Mouse (Mus musculus) left cerebral cortex, adult 11 months (tissue): Measurements from ENCODE around the gene Krcc1.
"Not testable (repeated sequence)": the region's sequence is repeated elsewhere in the genome, so short reads cannot be mapped to it uniquely, and the experiment has no call there.

Experiments
- DNase-seq: peaks from one replicate; pipeline ENCODE4 v3.0.0; 2022; ENCODE audit warnings: low spot score

Gene Krcc1

DNA sequence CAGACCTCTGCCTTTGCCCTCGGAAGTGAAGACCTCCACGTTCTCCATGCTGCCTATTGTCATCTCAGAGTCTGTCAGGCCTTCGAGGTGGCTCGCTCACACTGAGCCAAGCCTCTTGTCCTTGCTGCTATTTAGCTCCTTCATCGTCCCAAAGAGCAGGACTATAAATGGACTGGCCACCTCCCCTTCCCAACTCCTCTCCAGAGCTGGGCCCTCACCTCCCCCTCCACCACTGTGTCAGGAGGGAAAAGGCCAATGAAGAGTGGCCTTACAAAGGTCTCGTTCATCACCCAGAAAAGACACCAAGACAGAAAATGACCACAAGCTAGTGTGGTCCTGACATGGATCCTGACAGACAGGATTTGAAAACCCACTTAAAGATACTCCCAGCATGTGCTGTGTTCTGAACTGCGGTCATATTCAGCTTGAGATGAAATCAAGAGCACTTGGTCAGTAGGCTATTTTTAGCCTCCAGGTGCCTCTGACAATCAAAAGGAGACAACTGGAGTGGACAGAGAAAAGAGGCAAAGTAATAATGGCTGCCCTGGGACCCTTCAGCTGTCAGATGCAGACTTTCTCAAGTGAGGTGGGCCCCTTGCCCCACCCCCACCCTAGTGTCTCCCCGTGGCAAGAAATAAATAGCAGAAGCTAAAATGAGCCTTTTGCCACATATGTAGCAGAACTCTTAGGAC, 9.2 kb upstream of the Krcc1 start:
- DNase-seq = no peak

DNA sequence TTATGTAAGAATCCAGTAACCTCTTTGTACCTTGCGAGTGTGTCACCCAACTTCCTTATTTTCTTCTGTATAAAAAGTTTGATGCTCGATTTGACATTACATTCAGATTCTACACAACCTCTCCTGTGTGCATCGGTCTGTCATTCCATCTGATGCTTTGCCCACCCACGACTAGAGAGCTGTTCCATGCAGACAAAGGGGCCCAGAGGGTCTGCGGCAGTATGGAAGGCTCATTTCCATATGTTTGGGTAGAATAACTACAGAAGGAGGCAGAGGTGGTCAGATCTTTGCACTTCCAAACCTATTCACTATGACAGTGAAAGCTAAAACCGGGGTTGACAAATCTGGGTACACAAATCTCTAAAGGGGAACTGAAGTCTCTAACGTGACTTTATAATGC, 3.9 kb upstream of the Krcc1 start:
- DNase-seq = not testable (repeated sequence)

DNA sequence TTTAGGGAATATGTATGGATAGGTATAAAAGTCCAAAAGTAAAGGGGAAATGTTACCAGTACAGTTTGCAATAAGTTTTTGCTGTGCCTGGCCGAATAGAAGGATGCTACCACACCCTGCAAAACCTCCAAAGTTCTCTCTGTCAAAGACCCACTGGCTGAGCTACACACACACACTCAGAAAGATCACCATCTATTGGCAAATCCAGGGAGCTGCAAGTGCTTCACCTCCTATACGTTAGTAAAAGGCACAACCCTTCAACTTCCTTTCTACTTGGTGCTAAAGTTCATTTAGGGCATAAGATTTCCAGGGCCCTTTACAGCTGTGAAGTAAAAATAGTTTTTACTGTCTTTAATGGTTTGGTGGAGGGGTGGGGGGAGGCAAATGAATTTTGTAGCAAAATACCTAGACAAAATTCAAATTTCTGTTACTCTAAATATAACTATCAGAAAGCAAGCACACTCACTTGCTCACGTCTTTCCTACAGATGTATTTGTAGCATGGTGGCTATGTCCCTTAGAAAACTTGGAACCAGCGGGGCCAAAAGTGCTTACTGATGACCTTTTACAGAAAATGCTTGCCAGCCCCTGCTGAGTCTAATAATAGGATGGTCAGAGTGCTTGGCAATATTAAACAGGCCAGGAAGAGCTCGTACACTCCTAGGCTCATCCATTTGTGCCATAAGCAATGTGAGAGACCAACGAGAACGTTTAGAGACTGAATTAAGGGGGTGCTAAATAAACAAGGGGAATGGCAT, 2.4 kb upstream of the Krcc1 start:
- no peak for DNase-seq

DNA sequence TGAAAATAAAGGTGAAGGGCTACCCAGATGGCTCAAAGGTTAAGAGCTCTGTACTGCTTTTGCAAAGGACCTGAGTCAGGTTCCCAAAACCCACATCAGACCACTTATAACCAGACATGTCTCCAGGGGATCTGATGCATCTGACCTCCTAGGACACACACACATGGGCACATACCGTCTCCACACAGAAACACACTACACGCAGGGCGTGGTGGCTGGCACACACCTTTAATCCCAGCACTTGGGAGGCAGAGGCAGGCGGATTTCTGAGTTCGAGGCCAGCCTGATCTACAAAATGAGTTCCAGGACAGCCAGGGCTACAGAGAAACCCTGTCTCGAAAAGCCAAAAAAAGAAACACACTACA, 1.8 kb upstream of the Krcc1 start:
- not testable (repeated sequence) for DNase-seq

DNA sequence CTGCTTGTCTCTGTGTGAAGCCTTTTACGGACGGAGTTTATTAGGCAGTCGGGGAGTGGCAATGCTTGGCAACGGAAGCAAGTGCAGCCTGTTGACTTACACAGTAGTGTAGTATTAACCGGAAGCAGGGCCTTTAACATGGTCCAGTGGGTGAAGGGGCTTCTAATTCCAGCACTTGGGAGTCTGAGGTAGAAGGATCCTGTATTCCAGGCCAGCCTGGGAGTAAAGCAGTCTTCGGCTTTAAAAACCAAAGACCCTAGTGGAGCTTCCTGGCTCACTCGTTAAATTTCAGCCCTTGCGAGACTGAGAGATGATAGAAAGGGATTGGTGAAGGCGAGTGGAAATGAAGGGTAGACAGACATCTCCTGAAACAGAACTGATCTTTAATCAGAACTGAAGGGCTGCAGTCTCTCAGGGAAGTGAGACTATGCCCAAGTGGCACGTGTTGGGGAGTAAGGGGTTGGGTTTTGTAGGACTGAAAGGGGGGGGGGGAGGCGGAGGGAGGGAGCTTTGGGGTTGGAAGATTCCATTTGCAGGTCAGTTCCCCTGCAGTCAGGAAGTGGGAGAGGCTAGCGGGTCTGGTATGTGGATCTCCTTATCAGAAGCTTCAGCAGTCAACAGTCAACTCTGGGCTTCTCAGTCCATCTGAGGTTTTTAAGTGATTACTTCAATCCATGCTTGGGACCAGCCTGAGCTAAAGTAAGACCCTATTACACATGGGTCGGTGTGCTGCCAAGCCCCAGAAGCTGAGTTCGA, 998 bp upstream of the Krcc1 start:
- DNase-seq = no peak

DNA sequence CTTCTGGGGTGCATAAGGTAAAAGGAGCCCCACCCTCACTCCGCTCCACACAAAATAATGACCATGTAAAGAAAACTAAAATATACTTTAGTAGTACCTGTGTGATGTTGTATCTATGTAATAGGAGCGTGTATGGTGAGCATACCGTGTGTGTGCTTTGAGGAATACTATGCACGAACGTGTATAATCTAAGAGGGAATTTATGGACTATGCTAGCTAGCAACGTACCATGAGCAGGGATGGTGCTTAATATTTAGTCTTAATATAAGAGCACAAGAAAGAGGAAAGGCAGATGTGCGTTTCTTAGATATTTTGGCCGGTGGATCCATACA, 454 bp upstream of the Krcc1 start:
- no peak for DNase-seq

DNA sequence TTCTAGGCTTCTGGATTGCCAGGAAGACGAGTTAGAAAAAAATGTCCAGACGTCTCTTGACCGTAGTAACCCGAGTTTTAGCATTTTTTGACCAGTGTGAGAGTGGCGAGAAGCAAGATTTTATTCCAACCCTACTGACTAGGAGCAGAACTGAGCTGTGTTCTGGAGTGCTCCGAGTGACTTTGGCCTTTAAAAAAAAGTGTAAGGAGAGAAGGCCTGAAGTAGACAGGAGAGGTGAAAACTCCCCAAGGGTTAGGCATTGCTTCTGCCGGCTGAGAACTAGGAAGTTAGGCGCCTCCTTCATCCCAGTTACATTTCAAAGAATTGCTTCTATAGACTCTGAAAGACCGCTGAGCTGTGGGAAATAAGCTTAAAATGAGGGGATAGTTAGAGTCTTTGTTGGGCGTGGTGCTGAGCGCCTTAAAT, 852 bp downstream of the Krcc1 start:
- DNase-seq = no peak

DNA sequence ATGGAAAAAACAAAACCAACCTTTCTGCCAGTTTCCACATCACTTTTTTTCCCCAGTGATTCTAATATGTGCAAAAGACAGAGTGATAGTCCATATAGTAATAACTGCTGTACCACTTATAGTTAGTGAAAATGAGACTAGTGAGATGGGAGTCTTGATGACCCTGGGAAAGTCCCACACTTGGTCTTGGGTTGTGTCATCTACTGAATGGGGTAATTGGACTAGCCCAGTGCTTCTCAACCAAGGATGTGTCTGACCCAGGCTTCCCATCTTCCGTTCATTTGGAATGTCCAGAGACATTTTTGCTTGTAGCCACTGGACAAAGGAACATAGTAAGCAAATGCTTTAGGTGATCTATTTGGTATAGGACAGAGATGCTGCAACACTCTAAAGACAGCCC, 2.2 kb downstream of the Krcc1 start:
- no peak for DNase-seq

DNA sequence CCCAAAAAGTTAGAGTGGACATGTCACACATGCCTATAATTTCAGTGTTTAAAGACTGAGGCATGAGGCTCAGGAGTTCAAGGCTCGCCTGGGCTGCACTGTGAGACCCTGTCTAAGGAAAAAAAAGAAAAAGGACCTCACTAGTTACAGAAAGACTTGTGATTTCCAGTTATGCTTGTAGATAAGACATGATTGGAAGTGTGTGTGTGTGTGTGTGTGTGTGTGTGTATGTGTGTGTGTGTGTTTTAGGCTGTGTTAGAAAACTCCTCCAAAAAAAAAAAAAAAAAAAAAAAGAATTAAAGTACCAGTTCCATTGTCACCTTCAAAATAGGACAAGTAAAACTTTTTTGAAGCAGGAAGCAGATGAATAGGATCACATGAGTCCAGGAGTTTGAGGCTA, 3.1 kb downstream of the Krcc1 start:
- DNase-seq = no peak

DNA sequence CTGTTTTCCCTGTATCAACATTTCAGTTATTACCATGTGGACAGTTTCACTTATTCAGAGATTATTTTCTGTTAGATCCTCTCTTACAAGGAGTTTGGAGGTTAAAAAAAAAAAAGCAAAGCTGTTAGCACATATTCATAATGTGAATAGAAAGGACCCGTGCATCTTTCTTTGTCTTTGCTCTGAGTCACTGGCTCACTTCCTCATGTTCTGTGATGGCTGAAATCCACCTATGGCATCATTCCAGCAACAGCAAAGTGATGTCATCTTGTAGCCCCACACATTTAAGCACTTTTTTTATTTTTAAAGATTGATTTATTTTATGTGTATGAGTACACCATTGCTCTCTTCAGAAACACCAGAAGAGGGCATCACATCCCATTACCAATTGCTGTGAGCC, 7.9 kb downstream of the Krcc1 start:
- no peak for DNase-seq

DNA sequence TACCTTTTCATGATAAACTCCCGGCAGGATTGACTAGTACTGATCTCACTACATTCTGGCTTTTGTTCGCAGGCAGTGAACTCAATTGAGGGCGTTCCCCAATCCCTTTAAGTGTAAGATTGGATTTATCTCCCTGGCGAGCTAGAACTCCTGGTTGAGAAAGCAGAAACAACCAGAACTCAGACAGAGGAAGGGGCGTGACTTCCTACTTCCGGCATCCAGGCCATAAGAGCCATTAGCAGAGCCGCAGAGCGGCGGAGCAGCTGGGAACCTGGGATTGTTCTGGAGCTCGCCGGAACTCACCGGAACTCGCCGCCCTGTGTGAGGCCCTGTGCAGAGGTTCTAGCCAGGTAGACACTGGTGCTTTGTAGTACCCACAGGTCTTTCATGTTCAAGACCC, 22.0 kb downstream of the Krcc1 start:
- no peak for DNase-seq

DNA sequence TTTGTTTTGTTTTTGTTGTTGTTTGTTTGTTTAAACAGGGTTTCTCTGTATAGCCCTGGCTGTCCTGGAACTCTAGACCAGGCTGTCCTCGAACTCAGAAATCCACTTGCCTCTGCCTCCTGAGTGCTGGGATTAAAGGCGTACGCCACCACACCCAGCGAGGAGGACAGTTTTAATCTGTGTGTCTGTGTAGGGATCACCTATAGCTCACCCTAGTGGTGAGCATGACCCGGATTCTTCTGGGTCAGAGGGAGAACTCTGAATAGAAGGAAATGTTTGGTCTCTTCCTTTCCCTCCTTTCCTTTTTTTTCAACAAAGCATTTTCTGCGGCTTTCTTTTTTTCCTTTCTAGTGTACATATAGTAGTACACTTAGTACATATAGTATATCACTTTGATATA, 23.8 kb downstream of the Krcc1 start:
- DNase-seq = no peak

DNA sequence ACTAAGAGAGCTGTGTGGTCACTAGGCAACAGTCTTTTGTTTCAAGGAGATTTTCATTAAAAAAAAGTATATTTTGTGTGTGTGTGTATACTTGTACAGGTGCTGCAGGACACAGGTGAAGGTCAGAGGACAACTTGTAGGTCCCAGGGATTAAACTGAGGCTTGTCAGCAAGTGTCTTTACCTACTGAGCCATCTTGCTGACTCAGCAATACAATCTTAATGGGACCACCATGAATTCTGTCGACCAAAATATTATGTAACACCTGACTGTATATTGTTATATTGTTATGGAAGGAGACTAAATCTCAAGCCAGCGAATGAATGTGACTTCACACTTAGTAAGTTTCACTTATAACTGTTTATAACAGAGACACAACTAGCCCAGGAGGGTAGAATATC, 26.6 kb downstream of the Krcc1 start:
- no peak for DNase-seq

DNA sequence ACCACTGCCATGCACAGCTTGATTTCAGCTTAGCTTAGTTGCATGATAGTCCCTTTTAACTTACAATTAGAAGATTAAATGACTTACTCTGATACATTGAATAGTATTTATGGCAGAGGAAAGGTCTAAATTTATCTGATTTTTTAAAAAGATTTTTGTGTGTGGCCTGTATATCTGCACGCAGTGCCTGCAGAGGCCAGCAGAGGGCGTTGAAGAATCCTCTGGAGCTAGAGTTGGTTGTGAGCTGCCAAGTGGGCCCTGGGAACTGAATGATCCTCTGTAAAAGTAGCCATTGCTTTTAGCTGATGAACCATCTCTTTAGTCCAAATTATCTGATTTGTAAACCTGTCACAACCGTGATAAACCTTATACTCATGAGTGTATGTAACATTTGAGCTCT, 27.3 kb downstream of the Krcc1 start:
- DNase-seq = no peak

DNA sequence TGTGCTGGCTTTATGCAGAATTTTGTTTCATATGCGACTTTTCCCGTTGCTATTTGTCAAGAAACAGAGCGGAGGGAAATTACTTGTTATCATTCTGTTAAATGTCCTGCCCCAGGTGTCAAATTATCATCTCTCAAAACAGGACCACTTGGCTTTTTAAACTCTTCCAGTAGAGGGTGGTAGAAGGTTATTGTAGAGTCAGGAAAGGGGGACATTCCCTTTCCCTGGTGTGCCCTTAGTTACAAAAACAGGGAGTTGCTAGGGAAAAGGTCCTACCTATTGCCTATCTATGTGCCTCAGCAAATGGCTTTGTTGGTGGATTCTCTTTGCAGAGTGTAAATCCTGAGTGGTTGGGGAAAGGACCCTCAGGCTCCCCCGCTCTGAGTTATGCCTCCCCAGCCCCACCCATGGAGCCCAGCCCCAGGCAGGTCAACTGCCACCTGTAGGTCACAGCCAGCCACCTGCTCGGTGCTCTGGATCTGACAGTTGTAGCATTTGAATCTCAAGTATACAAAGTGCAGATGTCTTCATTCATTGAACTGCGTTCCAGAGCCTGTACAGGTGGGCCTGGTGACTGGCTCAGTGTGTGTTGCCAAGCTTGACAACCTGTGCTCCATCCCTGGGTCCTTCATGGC, 30.7 kb downstream of the Krcc1 start:
- no peak for DNase-seq

DNA sequence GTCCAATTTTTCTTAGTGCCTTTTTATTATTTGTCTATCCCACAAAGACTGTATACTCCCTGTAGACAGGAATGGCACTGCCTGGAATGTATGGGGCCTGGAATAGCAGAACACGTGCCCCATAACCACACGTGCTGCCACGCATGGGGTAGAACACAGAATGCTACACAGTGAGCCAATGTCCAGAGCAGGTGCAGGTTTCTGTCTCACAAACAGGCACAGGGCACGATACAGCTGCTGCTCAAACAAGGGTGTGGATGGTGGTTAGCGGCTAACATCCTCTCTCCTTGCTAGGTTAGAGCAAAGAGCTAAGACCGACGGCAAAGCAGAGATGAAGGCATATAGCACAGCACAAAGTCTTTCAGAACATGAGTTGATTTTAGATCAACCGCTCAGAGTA, 36.0 kb downstream of the Krcc1 start:
- no peak for DNase-seq

DNA sequence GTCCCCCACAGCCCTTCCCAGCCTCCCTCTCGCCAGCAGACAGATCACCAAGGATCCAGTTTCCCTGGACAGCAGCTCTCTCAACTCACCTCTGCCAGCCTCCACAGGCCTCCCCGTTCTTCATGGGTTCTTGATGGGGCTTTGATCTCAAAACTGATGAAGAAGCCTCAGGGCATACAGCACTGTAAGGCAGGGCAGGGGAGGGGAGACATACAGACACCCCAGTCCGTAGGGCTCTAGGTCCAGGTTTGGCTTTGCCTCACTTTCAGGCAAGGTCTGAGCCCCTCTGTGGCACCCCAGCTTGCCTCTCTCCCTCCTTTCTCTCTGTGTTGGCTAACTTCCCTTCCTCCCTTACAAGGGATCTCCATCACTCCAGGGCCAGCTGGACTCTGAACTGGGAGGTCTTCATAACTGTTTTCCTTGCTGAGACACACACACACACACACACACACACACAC, 50.4 kb downstream of the Krcc1 start, which contains the start of gene Smyd1:
Gene Smyd1, minus strand, starts transcription at position 408 of the 458 bp plus-strand sequence.
- no peak for DNase-seq

DNA sequence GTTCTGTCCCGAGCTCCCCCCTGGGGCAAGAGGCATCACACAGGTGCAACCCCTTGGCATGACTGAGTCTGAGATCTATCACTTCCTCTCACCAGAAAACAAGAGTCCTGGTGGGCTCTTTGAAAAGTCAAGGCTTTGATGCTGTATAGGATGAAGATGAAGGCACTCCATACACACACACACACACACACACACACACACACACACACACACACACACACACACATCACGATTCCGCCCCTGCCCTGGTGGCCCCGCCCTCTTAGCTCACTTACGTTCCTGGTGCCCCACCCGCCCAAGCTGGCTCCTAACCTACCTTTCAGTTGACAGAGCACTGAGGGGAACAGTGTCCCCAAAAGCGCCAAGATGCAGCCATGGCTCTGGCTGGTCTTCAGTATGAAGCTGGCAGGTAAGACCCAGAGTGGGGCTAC, 51.0 kb downstream of the Krcc1 start, which contains the start of gene Cd8b1:
Gene Cd8b1, plus strand, starts transcription at position 298 of the 431 bp plus-strand sequence.
- no peak for DNase-seq

DNA sequence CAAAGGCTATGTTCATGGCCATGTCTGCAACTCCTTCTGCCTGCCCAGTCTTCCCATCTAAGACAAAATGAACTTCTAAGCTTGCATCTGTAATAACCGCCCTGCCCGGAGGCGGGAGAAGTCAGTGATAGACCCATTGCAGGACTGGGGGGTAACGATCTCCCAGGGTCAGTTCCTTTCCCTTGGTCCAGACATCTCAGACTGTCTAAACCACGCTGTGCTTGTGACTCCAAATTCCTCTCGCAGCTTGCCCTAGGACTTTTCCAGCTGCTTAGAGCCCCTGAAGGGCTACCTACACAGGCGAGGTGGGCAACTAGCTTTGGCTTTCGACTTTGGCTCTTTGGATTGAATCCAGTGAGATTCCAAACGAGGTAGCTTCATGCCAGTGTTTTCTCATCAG, 53.3 kb downstream of the Krcc1 start:
- DNase-seq = no peak

DNA sequence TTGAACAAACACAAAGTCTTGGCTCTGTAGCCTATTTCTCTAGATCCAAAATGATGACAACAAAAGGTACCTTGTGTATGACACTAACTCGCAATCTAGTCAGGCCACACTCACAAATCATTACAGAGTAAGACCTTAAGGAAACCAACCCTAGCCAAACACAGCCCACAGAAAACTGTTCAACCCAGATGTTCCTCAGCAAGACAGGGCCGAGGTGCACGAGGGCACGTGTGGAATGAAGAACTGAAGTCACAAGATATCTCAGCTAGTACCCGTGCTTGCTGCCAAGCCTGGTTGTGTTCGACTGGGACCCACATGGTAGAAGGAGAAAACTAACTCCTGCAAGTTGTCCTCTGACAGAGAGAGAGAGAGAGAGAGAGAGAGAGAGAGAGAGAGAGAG, 58.4 kb downstream of the Krcc1 start:
- DNase-seq = no peak

DNA sequence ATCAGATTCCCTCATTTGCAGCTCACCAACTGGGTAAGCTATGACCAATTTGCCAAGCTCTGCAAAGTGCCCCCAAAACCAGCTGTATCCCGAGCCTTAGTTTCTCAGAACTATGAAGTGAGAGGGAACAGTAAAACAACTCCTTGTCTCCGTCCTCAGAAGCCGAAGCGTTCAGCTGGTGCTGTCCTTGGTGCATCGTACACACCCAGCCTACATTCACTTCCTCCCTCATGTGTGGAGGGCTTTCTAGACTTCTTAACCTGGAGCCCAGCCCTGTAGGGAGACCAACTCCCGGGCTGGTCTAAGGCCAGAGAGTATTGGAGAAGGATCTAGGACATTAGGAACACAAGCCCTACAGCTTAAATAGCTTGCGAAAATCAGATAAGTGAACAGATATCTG, 59.0 kb downstream of the Krcc1 start:
- no peak for DNase-seq

DNA sequence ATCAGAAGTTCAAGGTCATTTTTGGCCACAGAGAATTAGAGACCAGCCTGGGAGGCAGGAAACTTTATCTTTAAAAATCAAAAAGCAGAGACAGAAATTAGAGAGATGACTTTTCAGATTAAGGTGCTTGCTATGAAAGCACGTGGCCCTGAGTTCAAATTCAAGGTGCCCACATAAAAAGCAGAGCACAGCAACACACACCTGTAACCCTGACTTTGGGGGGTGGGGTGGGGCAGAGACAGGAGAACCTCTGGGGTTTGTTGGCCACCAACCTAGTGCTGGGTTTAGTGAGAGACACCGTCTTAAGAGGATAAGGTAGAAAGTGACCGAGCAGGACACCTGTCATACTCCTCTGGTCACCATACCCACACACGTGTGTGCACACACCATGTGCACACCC, 60.0 kb downstream of the Krcc1 start:
- not testable (repeated sequence) for DNase-seq
